Mouse (Mus musculus): ENCODE measurements at regions not wholly inside any gene's neighbourhood (a gene's known extent, or its start where the extent isn't known, plus 50 kb on each side); places are given as distances from the start of the nearest gene placed in this dataset.
A peak's percentile ranks its signal among the peaks of the same experiment; 100 is the strongest.

DNA sequence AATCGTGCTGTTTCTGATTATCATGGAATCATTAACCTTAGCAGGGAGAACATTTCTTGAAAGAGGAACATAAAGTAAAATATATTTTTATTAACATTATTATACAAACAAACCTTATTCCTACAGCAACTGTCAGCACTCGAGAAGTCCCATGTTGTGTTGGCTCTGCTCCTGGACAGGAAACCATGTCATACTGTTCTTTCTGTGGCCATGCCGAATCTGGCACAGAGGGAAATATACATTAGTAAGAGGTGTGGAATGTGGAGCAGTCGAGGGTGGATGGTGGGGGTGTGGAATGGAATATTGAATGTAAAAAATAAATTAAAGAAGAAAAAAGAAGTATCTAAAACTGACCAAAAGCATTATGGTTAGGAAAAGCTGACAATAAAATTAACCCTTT is 342.1 kb upstream of the Pmfbp1 start:
- no peak for DNase-seq (ENCODE audit: low spot score)

DNA sequence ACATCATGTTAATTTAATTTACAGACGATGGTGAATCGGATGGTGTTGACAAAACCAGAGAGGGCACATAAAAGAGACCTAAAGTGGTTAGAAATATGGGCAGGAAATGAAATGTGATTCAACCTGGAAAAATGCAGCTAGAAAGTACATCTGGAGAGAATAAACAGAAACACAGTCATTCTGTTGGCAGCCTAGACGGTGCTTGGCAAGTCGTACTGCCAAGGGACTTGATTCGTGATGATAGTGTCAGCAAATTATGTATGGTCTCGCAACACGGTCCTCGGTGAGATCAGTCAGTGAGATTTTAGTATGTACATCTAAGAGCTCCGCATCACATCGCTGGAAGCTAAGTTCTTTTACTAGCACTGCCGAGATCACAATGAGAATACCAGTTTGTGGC is 338.3 kb upstream of the Pmfbp1 start:
- DNase-seq (ENCODE audit: low spot score): no peak

DNA sequence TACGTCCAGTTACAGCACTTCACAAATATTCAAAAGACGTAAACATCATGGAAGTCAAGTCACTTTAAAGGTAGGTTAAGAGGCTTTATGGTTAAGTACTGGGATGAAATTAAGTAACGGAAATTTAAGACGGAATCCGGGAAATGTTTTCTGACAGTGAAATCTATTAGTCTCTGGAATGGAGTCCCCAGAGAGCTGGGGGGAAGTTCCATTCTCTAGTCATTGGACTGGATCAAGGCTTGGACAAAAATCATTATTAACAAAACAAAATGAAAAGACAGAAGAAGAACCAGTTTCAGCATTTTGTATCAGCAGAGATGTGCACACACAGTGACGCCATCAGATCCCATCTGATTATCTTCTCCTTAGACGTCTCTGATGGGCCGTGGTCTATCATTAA is 337.8 kb upstream of the Pmfbp1 start:
- DNase-seq (ENCODE audit: low spot score): no peak

DNA sequence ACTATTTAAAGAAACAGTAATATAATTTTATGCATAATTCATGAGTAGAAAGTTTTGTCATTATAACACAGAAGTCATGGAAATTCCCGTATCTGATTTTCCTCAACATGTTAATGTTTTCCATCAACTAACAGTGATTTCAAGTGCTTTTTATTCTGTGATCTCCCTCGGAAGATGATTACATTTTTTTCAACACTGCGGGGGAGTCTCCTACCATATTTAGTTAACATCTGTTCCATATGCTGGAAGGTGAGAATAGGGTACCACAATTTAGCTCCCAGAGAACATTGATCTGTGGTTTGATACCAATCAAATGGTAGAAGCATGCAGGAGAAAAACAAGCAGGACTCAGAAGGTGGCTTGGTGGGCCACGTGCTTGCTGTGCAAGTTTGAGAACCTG is 321.1 kb upstream of the Pmfbp1 start:
- DNase-seq (ENCODE audit: low spot score): no peak

DNA sequence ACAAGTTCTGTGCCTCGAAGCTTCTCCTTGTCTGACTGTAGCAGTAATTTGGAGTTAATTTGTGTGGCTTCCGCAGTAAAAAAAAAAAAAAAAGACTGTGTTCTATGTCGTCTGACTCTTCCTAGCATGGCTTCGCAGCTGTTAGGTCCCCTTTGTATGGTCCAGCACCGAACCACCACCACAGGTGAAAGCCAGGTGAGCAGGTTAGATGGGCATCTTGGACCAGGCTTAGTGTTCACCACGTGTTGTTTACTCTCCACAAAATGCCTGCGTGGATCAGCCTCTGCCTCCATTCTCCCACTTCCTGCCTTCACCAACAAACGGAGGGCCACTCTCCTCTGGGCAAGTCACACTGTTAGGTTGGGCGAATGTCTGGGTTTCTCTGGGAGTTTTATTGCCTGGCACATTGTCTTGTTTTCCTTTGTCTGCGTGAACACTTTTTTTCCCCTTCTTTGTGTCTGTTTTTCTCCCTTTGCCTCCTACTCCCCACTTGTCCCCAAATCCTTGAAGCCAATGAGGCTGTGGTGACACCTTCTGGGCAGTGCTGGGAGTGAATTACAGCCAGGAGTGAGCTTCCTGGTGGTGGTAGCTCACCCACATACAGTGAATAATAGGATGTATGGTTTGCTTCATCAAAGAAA is 308.1 kb upstream of the Pmfbp1 start:
- peak; percentile 72 for DNase-seq (ENCODE audit: low spot score)

DNA sequence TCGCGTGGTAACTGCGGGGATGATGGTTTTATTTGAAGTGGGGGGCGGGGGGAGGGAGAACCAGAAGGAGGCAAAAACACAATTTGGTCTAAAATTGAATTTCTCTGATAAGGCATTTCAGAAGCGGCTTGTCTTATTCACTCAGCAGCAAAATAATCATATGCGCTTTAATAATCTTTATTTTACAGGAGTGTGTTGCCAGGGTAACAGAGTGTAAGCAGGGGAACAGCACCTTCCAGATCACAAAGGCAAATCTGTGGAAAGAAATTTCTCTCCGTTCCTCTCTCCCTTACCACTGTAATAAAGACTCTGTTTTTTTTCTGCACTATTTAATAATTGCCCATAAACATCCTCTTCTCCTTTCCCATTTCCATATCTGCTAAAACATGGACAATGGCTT is 306.2 kb upstream of the Pmfbp1 start:
- DNase-seq (ENCODE audit: low spot score): no peak

DNA sequence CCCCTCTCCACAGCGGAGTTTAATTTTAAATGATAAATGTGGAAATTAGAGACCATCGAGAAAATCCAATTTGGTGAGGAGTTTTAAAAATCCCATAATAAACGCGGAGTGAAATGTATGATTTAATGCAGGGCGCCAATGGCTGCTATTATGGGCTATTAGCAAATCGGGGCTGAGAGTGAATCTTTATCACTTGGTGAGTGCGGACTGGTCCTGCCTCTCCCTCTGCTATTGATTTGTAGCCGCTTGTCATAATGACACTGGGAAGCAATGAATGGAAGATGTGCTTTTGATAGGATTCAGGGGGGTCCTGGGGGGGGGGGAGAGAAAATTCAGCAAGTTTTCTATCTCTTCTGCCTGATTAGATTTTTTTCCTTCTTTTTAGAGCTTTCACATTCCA is 279.6 kb upstream of the Pmfbp1 start:
- DNase-seq (ENCODE audit: low spot score): no peak

DNA sequence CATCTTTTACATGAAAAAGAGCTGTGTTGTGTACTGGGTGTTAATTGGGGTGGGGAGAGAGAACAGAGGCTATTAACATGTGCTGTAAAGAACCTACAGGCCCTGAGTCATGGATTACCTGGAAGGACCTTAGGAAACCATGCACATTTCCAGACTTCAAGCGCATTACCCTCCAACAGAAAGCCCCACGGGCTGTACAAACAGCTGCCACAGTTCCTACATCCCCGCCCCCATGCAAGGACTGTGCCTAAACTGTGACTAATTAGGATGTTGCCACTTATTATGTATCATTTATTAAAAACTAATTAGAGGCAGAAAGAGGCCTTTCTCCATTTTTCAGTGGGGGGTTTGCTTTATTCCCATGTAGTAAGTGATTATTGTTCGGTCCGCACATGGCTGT is 277.5 kb upstream of the Pmfbp1 start:
- DNase-seq (ENCODE audit: low spot score): no peak

DNA sequence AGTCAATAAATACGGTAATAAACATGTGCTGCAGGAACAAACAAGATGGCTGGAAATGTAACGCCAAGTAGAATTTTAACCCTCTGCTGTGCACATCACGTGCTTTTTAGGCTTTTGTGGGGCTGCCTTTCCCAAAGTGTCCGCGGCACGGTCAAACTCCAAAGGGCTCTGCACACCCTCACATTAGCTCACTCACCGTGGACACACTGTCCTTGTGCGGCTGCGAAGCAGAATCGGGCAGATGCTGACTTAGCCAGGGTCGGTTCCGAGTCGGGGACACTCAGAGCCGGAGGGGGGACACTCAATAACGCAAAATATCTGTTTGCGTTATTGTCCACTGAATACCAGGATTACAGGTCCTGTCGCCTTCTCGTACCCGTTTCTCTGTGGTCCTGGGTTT is 276.5 kb upstream of the Pmfbp1 start:
- DNase-seq (ENCODE audit: low spot score): peak; percentile 46

DNA sequence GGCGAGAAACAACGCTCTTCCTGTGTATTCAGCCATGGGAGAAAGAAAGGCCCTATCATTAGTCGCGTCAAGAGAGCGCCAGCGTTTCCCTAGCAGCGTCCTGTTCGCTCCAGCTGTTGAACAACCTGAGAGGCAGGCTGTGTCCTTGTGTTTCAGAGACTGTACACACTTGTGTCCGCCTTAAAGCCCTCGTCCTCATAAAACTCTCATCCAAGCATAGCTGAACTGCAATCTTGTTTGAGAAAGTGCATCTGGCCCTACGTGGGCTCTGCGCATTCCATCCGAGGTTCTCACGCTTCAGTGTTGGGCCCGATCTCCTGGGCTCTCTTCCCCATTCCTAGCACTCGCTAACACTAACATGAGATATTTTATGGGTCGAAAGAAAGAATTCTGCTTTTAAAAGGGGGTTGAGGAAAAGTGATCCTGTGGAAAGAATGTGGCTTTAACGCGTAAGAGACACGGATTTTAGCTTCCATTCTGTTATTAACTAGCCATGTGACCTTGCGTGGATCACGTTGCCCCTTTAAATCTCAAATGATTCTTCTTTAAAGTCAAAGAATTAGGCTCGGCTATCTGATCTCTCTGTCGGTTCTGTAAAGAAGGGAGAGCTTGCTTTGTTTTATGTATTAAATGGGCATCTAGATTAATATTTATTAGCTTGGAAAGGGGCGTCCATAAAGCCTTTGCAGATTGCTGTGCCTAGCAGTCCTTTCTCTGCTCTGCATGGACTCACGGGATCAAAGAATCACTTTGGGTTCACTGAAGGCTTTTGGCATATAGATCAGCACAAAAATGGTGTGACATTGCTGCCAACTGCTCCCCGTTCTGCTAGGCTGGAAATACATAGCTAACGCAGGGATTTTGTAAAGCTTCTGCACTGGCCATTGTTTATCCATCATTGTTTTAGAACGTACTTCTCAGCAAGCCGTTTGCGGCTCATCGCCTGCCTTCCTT is 261.3 kb upstream of the Pmfbp1 start:
- no peak for DNase-seq (ENCODE audit: low spot score)

DNA sequence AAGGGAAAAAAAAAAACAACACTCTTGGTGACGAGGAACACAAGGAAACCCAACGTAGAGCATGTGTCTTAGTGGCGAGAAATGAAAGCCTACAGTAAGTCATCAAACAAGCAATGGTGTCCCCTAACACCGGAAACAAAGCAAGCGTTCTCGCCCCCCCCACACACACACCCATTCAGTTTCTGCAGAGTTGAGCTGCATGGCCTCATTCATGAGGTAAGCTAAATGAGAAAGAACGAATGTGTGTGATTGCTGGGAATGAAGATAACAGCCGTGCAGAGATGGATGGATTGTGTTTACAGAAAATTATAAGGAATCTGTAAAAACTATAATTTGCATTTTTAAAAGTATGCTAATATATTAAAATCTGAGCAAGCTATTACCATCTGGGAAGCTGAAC is 248.3 kb upstream of the Pmfbp1 start:
- no peak for DNase-seq (ENCODE audit: low spot score)

DNA sequence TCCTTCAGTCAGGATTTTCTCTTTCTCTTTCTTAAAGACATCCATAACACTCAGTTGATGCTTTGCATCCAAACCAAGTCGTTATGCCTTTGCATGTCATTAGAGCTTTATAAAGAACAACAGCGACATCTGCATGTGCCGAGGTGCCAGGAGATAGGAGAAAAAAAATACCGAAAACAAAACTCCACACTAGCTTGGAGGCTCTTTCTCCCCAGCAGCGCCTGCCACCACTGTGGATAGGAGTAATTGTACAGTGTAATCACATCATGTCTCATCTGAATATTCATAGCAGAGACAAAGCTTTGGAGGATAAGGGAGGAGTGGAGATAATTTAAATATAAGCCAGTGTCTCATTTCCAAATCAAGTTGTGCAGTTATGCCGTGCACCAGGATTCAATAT is 246.0 kb upstream of the Pmfbp1 start:
- no peak for DNase-seq (ENCODE audit: low spot score)

DNA sequence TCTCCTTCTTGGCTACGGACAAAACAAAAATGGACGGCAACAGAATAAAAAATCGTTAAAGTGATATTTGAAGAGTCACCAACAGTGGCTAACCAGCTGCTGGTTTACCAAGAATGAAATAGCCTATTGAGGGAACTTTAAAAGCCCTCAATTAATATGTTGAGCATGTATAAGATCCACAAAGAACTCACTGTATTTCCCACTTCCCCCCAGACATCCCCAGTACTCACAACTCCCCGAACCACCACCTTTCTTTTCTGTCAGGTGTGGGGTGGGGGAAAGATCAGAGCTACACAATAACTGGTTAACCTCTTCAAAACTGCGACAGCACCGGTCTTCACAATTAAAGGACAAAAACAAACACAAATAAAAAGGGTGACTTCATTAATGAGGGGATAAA is 245.5 kb upstream of the Pmfbp1 start:
- DNase-seq (ENCODE audit: low spot score): no peak

DNA sequence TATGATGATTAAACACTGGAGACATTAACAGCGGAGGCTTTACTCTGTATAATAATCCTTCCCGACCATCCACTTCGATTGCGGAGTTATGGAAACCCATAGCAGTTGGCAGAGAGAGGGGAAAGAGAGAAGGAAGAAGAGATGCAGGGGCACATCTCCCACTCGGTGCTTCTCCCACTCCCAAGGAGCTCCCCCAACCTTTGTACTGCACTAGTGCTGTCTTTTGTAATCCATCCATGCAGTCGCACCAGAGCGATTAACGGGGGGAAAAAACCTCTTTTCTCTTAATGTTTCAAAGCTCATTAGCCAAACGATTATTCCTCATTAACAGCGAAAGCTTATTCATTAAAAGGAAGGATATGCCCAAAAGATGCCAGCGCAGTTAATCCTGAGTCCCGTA is 244.6 kb upstream of the Pmfbp1 start:
- no peak for DNase-seq (ENCODE audit: low spot score)

DNA sequence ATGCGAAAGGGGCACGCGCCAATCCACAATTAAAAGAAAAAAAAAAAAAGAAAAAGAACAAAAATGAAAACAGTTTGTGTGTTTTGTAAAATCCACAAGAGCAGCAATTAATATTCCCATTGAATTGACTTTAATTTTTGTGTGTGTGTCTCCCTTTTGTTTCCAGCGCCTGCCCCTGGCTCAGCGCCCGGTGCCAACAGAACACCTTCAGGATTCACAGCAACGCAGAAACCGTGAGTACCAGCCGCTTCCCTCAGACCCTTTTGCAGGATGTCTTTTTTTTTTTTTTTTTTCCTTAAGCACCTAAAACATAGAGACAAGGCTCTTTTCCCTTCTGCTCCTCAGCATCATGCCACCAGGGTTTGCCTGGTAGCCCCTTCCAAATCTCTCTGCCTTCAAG is 244.1 kb upstream of the Pmfbp1 start:
- DNase-seq (ENCODE audit: low spot score): no peak

DNA sequence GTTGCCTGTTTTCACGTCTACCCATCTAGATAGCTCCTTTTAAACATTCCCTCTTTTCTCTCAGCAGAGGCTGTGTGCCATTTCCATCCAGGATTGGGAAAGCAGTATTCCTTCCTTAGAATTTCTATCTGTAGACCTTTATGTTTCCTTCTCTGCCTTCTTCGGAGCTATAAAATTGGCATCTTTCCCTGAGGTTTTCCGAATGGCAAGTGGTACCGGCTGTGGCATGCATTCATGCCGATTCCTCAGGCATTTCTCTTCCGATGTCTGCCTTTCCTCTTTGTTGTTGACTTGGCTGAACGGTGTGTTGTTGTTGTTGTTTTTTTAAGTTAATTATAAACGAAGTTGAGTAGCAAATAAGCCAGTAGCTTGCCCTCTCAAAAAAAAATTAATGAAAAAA is 243.3 kb upstream of the Pmfbp1 start:
- no peak for DNase-seq (ENCODE audit: low spot score)

DNA sequence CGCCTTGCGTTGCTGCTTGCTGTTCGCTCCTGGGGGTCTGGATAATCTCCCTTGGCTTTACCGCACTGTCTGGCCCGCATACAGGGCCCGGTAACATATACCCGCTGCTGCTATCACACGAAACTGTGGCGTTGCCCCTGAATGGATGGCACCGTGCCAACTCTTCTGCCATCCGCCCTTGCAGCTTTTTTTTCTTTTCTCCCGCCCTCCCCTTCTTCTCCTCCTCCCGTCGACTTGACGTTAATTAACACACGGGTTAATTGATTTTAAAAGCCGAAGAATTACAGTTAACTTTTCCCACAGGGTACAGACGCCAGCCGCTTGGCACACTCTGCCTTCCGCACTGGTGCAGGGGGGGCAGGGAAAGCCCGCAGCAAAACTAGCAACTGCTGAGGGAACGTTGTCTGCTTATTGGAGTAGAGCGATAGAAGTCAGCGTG is 242.4 kb upstream of the Pmfbp1 start:
- DNase-seq (ENCODE audit: low spot score): peak; percentile 61

DNA sequence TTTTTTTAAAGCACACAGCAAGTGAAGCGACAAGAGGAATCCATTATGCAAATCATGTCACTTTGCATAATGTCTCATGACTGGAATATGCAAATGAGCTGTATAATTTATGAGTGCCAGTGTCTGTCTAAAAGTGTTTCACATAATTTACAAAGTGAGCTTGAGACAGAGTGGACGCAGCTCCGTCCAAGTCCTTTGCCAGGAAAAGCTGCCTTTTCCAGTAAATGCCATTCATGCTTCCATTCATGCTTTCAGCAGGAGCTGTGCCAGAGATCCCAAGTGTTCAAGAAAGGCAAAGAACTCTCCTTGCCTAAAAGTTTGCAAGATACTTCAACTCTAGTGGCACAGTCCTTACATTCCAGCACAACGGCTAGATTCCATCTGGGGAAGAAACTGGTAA is 241.4 kb upstream of the Pmfbp1 start:
- no peak for DNase-seq (ENCODE audit: low spot score)

DNA sequence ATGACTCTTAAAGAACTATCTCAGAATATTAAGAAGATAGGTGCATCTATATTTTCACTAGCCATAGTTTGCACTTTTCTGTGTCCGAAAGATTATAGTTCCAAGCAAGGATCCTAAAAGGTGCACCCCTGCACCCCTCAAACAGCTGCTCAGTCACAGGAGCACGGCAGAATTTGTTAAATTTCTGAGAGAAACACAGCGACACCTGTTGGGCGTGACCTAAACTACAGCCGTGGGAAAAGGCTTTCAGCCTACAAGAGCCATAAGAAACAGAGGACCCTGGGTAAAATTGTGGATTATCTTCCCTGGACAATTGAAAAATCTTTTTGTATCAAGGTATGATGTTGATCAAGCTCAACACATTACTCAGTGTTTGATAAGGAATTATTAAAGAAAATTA is 214.7 kb upstream of the Pmfbp1 start:
- DNase-seq (ENCODE audit: low spot score): peak; percentile 67

DNA sequence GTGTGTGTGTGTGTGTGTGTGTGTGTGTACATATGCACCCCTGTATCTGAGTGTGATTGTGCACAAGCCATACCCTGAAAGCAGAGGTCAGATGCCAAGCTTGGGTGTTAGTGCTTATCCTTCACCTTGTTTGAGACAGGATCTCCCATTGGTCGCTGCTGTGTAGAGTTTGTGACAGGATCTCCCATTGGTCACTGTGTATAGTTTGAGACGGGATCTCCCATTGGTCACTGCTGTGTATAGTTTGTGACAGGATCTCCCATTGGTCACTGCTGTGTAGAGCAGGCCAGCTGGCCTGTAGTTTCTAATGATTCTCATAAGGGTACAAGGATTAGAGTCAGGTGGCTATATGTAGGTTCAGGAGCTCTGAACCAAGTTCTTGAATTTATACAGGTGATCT is 213.3 kb upstream of the Pmfbp1 start:
- no peak for DNase-seq (ENCODE audit: low spot score)

DNA sequence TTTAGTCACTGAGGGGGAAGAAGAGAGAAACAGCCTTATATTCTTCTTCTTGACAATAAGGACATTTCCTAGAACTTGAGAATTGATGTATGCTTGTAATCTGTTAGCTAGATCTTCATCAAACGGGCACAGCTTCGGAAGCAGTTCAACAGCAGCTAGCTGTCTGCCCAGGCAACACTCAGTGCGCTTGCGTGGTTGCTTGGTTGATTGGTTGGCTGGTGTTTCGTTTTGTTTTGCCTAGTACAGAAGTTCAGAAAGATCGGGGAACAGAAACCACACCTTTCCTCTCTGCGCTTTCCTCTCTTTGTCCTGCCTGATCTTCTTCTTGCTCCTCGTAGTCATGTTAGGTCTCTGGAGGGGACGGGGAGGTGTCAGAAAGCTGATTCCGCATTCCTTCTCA is 212.2 kb upstream of the Pmfbp1 start:
- DNase-seq (ENCODE audit: low spot score): no peak

DNA sequence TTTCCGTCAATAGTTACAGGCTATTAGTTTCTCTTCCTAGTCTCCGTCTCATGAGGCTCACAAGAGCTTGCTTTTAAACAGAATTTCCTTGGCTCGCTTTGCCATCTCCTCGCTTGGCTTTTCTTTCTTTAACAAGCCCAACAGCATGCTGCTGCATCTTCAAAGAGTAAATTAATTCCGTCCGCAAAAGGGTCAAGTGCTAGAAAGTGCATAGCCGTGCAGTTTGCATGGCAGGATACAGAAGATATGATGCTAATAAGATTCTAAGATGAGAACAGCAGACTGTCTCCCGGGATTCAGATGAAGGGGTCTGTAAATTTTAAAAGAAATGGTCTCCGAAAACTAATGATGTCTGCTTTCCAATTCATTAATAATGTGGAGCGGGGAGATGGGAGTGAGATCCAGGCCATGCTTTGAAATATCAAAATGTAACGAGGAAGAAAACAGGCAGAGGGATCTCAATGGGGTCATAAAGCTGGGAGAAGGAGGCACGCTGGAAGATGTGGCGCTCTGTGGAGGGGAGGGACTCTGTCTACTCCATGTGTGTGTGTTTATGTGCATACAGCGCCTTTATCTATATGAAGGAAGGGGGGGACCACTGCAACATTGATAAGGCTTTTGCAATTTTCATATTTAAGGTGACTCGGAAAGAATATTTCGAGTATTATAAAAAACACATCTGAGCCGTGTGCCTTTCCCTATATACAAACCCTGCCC is 183.0 kb upstream of the Pmfbp1 start:
- no peak for DNase-seq (ENCODE audit: low spot score)

Measured in testis, postnatal 10 days (tissue).